Mouse (Mus musculus) stomach, postnatal 0 days (tissue): ENCODE results near the gene Sik1.

ENCODE experiments used
- CTCF ChIP-seq: IDR thresholded peaks from 2 replicates; pipeline ENCODE4 v1.5.1; 2016; ENCODE audit warnings: antibody characterized with exemption, low read depth, mild to moderate bottlenecking, moderate library complexity
- EP300 ChIP-seq: optimal IDR thresholded peaks from 2 replicates; pipeline ENCODE3; 2016; ENCODE audit warnings: antibody characterized with exemption

- TF ChIP-seq EP300 (no peak), CTCF (no peak)
Measured at GRCm38 (mm10) chr17:31871968-31872825, 16.6 kb upstream of the Sik1 start.
